Mouse (Mus musculus): ENCODE results near the gene Ylpm1. TPM values are rescaled to one million over a fixed set of nuclear protein-coding genes. Genes with fewer than 3 reads are reported as not detected.

The Ylpm1 gene
- polyA plus RNA-seq, 1 experiment from 2014 or later, result 6.2 TPM

- Histone ChIP-seq H3K4me3 (ENCODE audit: low read depth, low read length) (no peak overlapping the region), H3K9me3 (ENCODE audit: low read length) (no peaks in the 10 kb centered on the region), H3K4me2 (ENCODE audit: low read depth, low read length) (peak overlapping the region; percentile 94), H3K9ac (replicated peaks) (no peak overlapping the region), H3K36me3 (replicated peaks; ENCODE audit: insufficient read depth, low read length) (no peaks in the 10 kb centered on the region), H3K27ac (ENCODE audit: low read depth) (no peak overlapping the region), H3K27me3 (ENCODE audit: insufficient read depth, low read length) (no peaks in the 10 kb centered on the region), H3K4me1 (ENCODE audit: insufficient read depth) (peaks cover 23% of the 10 kb centered on the region)
- no peak for DNase-seq
- no peak for TF ChIP-seq EP300 (IDR thresholded peaks at IDR 0.05; ENCODE audit: low read depth)
- TF ChIP-seq CTCF (IDR thresholded peaks at IDR 0.05; ENCODE audit: low read depth), result no peak
- no peak for ATAC-seq
These were observed 2.9 kb downstream of the Ylpm1 start for GRCm38 (mm10) chr12:84999053-84999452.

DNA sequence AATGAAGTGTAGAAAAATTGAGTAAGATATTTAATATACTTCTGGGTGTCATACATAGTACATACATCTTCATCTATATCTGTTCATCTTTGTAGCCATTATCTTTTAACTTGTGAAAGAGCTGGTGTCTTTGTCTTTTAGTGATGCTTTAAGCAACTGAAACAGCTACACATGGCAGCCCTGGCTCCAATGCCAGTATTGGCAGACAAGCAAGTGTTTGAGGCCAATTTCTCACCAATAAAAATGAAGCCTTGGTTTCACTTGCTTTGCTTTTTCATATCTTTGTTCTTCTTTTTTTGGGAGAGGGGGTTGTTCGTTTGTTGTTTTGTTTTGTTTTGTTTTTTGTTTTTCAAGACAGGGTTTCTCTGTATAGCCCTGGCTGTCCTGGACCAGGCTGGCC lies 10.1 kb downstream of the Ylpm1 start:
- H3K27ac ChIP-seq (ENCODE audit: low read depth), result no peak overlapping the region
- no peak overlapping the region for H3K9ac ChIP-seq (replicated peaks)
- H3K27me3 ChIP-seq (ENCODE audit: insufficient read depth, low read length), result no peaks in the 10 kb centered on the region
- WGBS (ENCODE audit: insufficient replicate concordance), result 81% methylated on average over 1 of the region's 1 CpGs
- TF ChIP-seq EP300 (IDR thresholded peaks at IDR 0.05; ENCODE audit: low read depth), result no peak
- no peak for TF ChIP-seq CTCF (IDR thresholded peaks at IDR 0.05; ENCODE audit: low read depth)
- ATAC-seq (no peak), DNase-seq (no peak)
- H3K9me3 ChIP-seq (ENCODE audit: low read length), result no peaks in the 10 kb centered on the region
- peaks cover 3% of the 10 kb centered on the region; the same call in 1 of the 2 replicates for H3K4me1 ChIP-seq (ENCODE audit: insufficient read depth)
- no peak overlapping the region for H3K4me2 ChIP-seq (ENCODE audit: low read depth, low read length)
- H3K4me3 ChIP-seq (ENCODE audit: low read depth, low read length), result no peak overlapping the region
- H3K36me3 ChIP-seq (replicated peaks; ENCODE audit: insufficient read depth, low read length), result 0 out of 2 replicates have a peak, but pooled peaks cover 4% of the 10 kb centered on the region

DNA sequence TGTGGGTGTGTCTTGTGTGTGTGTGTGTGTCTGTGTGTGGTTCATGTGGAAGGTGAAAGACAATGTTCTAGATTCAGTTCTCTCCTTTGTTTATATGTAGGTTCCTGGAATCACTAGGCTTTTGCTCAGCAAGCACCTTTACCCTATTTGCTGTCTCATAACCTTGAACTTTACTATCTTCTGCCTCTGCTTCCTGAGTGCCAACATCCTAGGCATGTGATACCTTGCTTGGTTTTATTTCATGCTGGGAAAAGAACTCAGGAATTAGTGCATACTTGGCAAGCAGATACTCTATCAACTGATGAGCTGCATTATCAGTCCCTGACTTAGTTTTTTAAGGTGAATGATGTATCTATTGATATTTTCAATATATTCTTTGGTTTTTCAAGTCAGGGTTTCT lies 10.9 kb downstream of the Ylpm1 start:
- ATAC-seq (no peak; the same call in 1 of the 2 replicates), DNase-seq (no peak)
- Histone ChIP-seq H3K4me3 (ENCODE audit: low read depth, low read length) (no peak overlapping the region), H3K4me1 (ENCODE audit: insufficient read depth) (peaks cover 3% of the 10 kb centered on the region; the same call in 1 of the 2 replicates), H3K4me2 (ENCODE audit: low read depth, low read length) (no peak overlapping the region), H3K9me3 (ENCODE audit: low read length) (no peaks in the 10 kb centered on the region), H3K9ac (replicated peaks) (no peak overlapping the region), H3K36me3 (replicated peaks; ENCODE audit: insufficient read depth, low read length) (0 out of 2 replicates have a peak, but pooled peaks cover 4% of the 10 kb centered on the region), H3K27ac (ENCODE audit: low read depth) (no peak overlapping the region), H3K27me3 (ENCODE audit: insufficient read depth, low read length) (no peaks in the 10 kb centered on the region)
- TF ChIP-seq CTCF (IDR thresholded peaks at IDR 0.05; ENCODE audit: low read depth) (no peak), EP300 (IDR thresholded peaks at IDR 0.05; ENCODE audit: low read depth) (no peak)

GRCm38 (mm10) chr12:85009776-85010175 lies 13.7 kb downstream of the Ylpm1 start:
- TF ChIP-seq CTCF (IDR thresholded peaks at IDR 0.05; ENCODE audit: low read depth), result no peak
- TF ChIP-seq EP300 (IDR thresholded peaks at IDR 0.05; ENCODE audit: low read depth), result no peak
- H3K36me3 ChIP-seq (replicated peaks; ENCODE audit: insufficient read depth, low read length), result peaks cover 18% of the 10 kb centered on the region
- DNase-seq (no peak), ATAC-seq (no peak)
- H3K4me1 ChIP-seq (ENCODE audit: insufficient read depth), result peaks cover 3% of the 10 kb centered on the region; the same call in 1 of the 2 replicates
- no peaks in the 10 kb centered on the region for H3K27me3 ChIP-seq (ENCODE audit: insufficient read depth, low read length)
- WGBS (ENCODE audit: insufficient replicate concordance), result 69% methylated on average over 1 of the region's 1 CpGs
- H3K4me2 ChIP-seq (ENCODE audit: low read depth, low read length), result no peak overlapping the region
- no peak overlapping the region for H3K27ac ChIP-seq (ENCODE audit: low read depth)
- no peak overlapping the region for H3K4me3 ChIP-seq (ENCODE audit: low read depth, low read length)
- no peaks in the 10 kb centered on the region for H3K9me3 ChIP-seq (ENCODE audit: low read length)
- no peak overlapping the region for H3K9ac ChIP-seq (replicated peaks)

- H3K36me3 ChIP-seq (replicated peaks; ENCODE audit: insufficient read depth, low read length), result peaks cover 21% of the 10 kb centered on the region
- DNase-seq (no peak), ATAC-seq (no peak)
- H3K9me3 ChIP-seq (ENCODE audit: low read length), result no peaks in the 10 kb centered on the region
- H3K4me3 ChIP-seq (ENCODE audit: low read depth, low read length), result no peak overlapping the region
- H3K27ac ChIP-seq (ENCODE audit: low read depth), result no peak overlapping the region
- no peaks in the 10 kb centered on the region for H3K27me3 ChIP-seq (ENCODE audit: insufficient read depth, low read length)
- H3K9ac ChIP-seq (replicated peaks), result no peak overlapping the region
- H3K4me2 ChIP-seq (ENCODE audit: low read depth, low read length), result no peak overlapping the region
- TF ChIP-seq EP300 (IDR thresholded peaks at IDR 0.05; ENCODE audit: low read depth), result no peak
- TF ChIP-seq CTCF (IDR thresholded peaks at IDR 0.05; ENCODE audit: low read depth), result no peak
- WGBS (ENCODE audit: insufficient replicate concordance), result 85% methylated on average over 2 of the region's 2 CpGs
- peaks cover 3% of the 10 kb centered on the region; the same call in 1 of the 2 replicates for H3K4me1 ChIP-seq (ENCODE audit: insufficient read depth)
These were observed 14.4 kb downstream of the Ylpm1 start for GRCm38 (mm10) chr12:85010541-85010940.

DNA sequence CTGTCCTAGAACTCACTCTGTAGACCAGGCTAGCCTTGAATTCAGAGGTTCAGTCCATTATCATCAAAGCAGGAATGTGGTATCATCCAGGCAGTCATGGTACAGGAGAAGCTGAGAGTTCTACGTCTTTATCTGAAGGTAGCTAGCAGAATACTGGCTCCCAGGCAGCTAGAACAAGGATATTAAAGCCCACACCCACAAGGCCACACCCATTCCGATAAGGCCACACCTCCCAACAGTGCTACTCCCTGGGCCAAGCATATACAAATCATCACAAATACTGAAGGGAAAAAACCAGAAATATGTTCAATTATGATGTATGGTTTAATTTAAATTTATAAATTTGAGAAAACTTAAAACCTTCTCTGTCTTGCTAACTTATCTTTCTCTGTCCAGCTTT lies 16.1 kb downstream of the Ylpm1 start:
- WGBS (ENCODE audit: insufficient replicate concordance), result 74% methylated on average over 2 of the region's 2 CpGs
- ATAC-seq (no peak), DNase-seq (no peak)

DNA sequence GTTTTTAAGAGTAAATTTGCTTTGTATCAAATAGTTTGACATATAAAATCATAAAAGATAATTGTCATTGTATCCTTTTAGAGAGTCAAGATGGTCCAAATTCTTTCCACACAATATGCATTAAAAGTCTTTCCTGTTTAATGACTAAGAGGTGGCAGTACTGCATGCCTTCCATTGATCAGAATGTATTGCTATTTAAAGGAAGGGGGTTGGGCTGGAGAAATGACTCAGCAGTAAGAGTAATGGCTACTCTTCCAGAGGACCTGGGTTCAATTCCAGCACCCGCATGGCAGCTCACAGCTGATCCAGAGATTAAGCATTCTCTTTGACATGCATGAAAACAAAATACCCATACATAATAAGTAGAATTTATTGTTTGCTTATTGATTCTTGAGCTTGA lies 25.9 kb downstream of the Ylpm1 start:
- H3K9me3 ChIP-seq (ENCODE audit: low read length), result no peaks in the 10 kb centered on the region
- no peak overlapping the region for H3K4me3 ChIP-seq (ENCODE audit: low read depth, low read length)
- DNase-seq (no peak), ATAC-seq (no peak)
- H3K27ac ChIP-seq (ENCODE audit: low read depth), result no peak overlapping the region
- 0 out of 2 replicates have a peak, but pooled peaks cover 2% of the 10 kb centered on the region for H3K36me3 ChIP-seq (replicated peaks; ENCODE audit: insufficient read depth, low read length)
- TF ChIP-seq EP300 (IDR thresholded peaks at IDR 0.05; ENCODE audit: low read depth), result no peak
- no peak for TF ChIP-seq CTCF (IDR thresholded peaks at IDR 0.05; ENCODE audit: low read depth)
- no peaks in the 10 kb centered on the region for H3K4me1 ChIP-seq (ENCODE audit: insufficient read depth)
- no peaks in the 10 kb centered on the region for H3K27me3 ChIP-seq (ENCODE audit: insufficient read depth, low read length)
- no peak overlapping the region for H3K9ac ChIP-seq (replicated peaks)
- 91% methylated on average over 1 of the region's 1 CpGs for WGBS (ENCODE audit: insufficient replicate concordance)
- no peak overlapping the region for H3K4me2 ChIP-seq (ENCODE audit: low read depth, low read length)

More for the DNA sequence above, 16.1 kb downstream of the Ylpm1 start:
- Histone ChIP-seq H3K9ac (replicated peaks) (no peak overlapping the region), H3K4me3 (ENCODE audit: low read depth, low read length) (no peak overlapping the region), H3K36me3 (replicated peaks; ENCODE audit: insufficient read depth, low read length) (peaks cover 32% of the 10 kb centered on the region), H3K4me2 (ENCODE audit: low read depth, low read length) (no peak overlapping the region), H3K27ac (ENCODE audit: low read depth) (no peak overlapping the region), H3K4me1 (ENCODE audit: insufficient read depth) (peaks cover 3% of the 10 kb centered on the region; the same call in 1 of the 2 replicates), H3K27me3 (ENCODE audit: insufficient read depth, low read length) (no peaks in the 10 kb centered on the region), H3K9me3 (ENCODE audit: low read length) (no peaks in the 10 kb centered on the region)
- TF ChIP-seq EP300 (IDR thresholded peaks at IDR 0.05; ENCODE audit: low read depth), result no peak
- no peak for TF ChIP-seq CTCF (IDR thresholded peaks at IDR 0.05; ENCODE audit: low read depth)
